Mouse (Mus musculus) stomach, embryonic 14.5 days (tissue): ENCODE data around the gene Sgsm1. TPM values are rescaled to one million over a fixed set of nuclear protein-coding genes. Genes with fewer than 3 reads are reported as not detected.
A peak's percentile ranks its signal among the peaks of the same experiment; 100 is the strongest.

Experiments
- ATAC-seq: fragments of 200-750 bp; cut with Nextera tagmentation; 2 replicates; pipeline ENCODE4 v1.8.0; 2017; ENCODE audit warnings: low read depth, moderate TSS enrichment; ENCODE audit not compliant: insufficient number of reproducible peaks, insufficient read depth, low FRiP score
- H3K27ac ChIP-seq: fragments of 300-500 bp; sonication (generic); 2 replicates; pipeline ENCODE4 v1.5.1; 2014; ENCODE audit warnings: mild to moderate bottlenecking, low read length, moderate library complexity, mixed read lengths
- H3K27me3 ChIP-seq: fragments of 300-500 bp; sonication (generic); 2 replicates; pipeline ENCODE4 v1.6.1; 2014; ENCODE audit warnings: low read length, control low read depth, mixed read lengths; ENCODE audit not compliant: control insufficient read depth, insufficient read depth
- H3K36me3 ChIP-seq: fragments of 300-500 bp; sonication (generic); 2 replicates; pipeline ENCODE4 v1.6.1; 2014; ENCODE audit warnings: mild to moderate bottlenecking, control low read depth, low read length, moderate library complexity, mixed read lengths; ENCODE audit not compliant: control insufficient read depth, insufficient read depth
- H3K4me1 ChIP-seq: fragments of 300-500 bp; sonication (generic); 2 replicates; pipeline ENCODE4 v1.6.1; 2014; ENCODE audit warnings: low read length, control low read depth, mixed read lengths; ENCODE audit not compliant: control insufficient read depth, insufficient read depth
- H3K4me2 ChIP-seq: fragments of 300-500 bp; sonication (generic); replicated peaks from 2 replicates; pipeline ENCODE4 v1.6.1; 2014; ENCODE audit warnings: low read depth, low read length, control low read depth
- H3K4me3 ChIP-seq: fragments of 300-500 bp; sonication (generic); 2 replicates; pipeline ENCODE4 v1.5.1; 2014; ENCODE audit warnings: low read depth, low read length, control low read depth
- H3K9ac ChIP-seq: fragments of 300-500 bp; sonication (generic); replicated peaks from 2 replicates; pipeline ENCODE4 v1.6.1; 2014; ENCODE audit warnings: low read depth, mild to moderate bottlenecking, control low read depth, low read length, moderate library complexity, mixed read lengths
- H3K9me3 ChIP-seq: fragments of 300-500 bp; sonication (generic); 2 replicates; pipeline ENCODE4 v1.6.1; 2016; ENCODE audit warnings: low read depth, low read length, control low read depth; ENCODE audit not compliant: control insufficient read depth
- WGBS: fragments of 180-500 bp; shearing (Covaris S2); extraction: QIAGEN DNeasy Blood & Tissue Kit; methylation state at CpG from one replicate; pipeline ENCODE4 v1.1.7; 2014; 5-methylcytosine and 5-hydroxymethylcytosine counted together
- polyA plus RNA-seq: library from polyadenylated mRNA; unstranded; fragments of >200 nt; fragmentation: Nextera tagmentation; extraction: Ambion mirVana; gene quantifications from 2 replicates; pipeline ENCODE4 v1.2.1, GENCODE M21; 2014

Gene Sgsm1
- polyA plus RNA-seq, 1 experiment from 2014 or later: 6.4 TPM

DNA sequence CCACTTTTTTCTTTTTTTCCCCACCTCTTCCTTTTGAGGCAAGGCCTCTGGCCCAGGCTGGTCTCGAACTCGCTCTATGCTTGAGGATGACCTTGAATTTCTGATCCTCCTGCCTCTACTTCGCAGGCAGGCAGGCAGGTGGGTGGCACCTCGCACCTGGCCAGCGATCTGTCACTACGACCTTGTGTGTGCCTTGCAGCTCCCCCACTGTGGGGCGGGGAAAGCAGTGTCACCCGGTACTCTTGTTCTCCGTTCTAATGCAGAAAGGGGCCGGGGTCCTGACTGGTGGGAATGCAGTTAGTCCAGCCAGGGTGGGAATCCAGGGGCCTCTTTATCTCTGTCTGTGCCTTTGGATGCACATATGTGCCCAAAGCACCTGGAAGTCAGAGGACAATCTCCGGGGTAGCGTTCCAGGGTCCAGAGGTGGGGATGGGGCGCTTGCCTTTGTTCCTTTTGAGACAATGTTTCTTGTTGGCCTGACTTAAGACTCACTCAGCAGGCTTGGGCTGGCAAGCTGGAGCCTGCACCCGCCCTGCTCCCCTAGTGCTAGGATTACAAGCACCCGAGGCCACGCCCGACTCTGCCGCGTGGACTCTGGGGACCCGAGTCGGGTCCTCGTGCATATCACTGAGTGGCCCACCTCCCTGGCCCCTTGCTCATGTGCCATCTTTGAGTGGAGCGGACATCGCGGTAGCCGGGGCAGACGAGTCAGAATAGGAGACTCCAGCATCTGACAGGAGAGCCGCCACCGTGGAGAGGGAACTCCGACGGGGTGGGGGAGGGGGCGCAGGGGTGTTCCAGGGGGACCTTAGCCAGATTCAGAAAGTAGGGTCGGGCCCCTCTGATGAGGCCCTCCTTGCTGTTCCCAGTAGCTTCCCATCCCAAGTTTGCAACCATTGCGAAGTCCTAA, 24.3 kb upstream of the Sgsm1 start:
- H3K4me3 ChIP-seq: peak overlapping the region; percentile 25
- H3K9ac ChIP-seq: no peak overlapping the region
- H3K9me3 ChIP-seq: no peaks in the 10 kb centered on the region; the same call in 1 of the 2 replicates
- no peaks in the 10 kb centered on the region for H3K36me3 ChIP-seq
- peak overlapping the region; percentile 39 for H3K4me2 ChIP-seq
- H3K27me3 ChIP-seq: peaks cover 37% of the 10 kb centered on the region
- 7% methylated on average over 34 of the region's 34 CpGs for WGBS
- ATAC-seq: 0 out of 2 replicates have a peak, but pooled peaks have one; percentile 14
- peaks cover 9% of the 10 kb centered on the region; the same call in 1 of the 2 replicates for H3K4me1 ChIP-seq
- no peak overlapping the region for H3K27ac ChIP-seq

DNA sequence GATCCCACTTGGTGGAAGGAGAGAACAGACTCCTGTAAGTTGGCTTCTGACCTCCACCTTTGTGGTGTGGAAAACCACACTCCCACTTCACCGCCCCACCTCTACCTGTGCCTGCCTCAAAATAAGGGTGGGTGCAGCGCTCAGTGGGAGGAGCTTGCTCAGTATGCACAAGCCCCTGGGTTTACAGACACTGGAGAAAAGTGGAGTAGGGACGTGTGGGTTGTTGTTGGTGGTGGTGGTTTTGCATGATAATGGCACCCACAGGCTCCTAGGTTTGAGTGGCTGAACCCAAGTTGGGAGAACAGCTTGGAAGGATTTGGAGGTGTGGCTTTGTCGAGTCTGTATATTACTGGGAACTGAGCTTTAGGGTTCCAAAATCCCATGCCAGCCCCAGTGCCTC, 22.3 kb upstream of the Sgsm1 start:
- WGBS: 61% methylated on average over 4 of the region's 4 CpGs
- peaks cover 9% of the 10 kb centered on the region; the same call in 1 of the 2 replicates for H3K4me1 ChIP-seq
- no peak for ATAC-seq
- H3K4me2 ChIP-seq: no peak overlapping the region
- no peaks in the 10 kb centered on the region for H3K36me3 ChIP-seq
- peaks cover 37% of the 10 kb centered on the region for H3K27me3 ChIP-seq
- no peak overlapping the region for H3K4me3 ChIP-seq
- peaks cover 6% of the 10 kb centered on the region; the same call in 1 of the 2 replicates for H3K9me3 ChIP-seq
- H3K9ac ChIP-seq: no peak overlapping the region
- H3K27ac ChIP-seq: no peak overlapping the region

DNA sequence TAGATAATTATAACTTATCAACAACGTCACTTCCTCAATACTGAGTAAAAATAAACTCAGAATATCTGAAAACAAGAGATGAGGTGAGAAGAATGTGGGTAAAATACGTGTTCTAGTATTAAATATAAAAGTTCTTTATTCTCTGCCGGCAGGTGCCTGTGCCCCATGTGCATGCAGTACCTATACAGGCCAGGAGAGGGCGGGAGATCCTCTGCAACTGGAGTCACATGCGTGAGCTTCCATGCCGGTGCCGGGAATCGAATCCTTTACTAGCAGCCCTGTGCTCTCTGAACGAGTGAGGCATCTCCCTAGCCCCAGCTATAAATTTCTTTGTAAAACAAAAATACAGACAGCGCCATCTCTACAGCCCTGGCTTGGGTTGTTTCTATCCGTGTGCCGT, 21.7 kb upstream of the Sgsm1 start:
- Histone ChIP-seq H3K9ac (no peak overlapping the region), H3K27me3 (peaks cover 33% of the 10 kb centered on the region), H3K9me3 (peaks cover 6% of the 10 kb centered on the region; the same call in 1 of the 2 replicates), H3K36me3 (no peaks in the 10 kb centered on the region), H3K4me2 (no peak overlapping the region), H3K4me1 (peaks cover 9% of the 10 kb centered on the region; the same call in 1 of the 2 replicates), H3K27ac (no peak overlapping the region), H3K4me3 (no peak overlapping the region)
- no peak for ATAC-seq
- 34% methylated on average over 12 of the region's 12 CpGs for WGBS

DNA sequence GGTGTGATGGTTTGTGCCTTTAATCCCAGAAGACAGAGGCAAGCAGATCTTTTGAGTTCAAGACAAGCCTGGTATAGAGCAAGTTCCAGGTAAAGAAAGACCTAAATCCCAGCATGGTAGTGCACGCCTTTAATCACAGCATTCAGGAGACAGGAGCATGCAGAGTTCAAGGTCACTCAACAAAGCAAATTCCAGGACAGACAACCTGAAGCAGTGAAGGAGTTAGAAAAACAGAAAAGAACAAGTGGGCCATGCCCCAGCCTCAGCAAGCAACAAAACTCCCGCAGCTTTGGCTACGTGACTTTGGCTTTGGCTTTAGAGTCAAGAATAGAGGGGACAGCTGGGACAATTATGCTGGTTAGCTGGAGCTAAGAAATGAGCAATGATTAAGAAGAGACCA, 19.6 kb upstream of the Sgsm1 start:
- peaks cover 6% of the 10 kb centered on the region; the same call in 1 of the 2 replicates for H3K9me3 ChIP-seq
- no peaks in the 10 kb centered on the region for H3K36me3 ChIP-seq
- H3K4me2 ChIP-seq: no peak overlapping the region
- no peak overlapping the region for H3K9ac ChIP-seq
- H3K27me3 ChIP-seq: peaks cover 16% of the 10 kb centered on the region
- 78% methylated on average over 3 of the region's 3 CpGs for WGBS
- H3K4me1 ChIP-seq: no peaks in the 10 kb centered on the region
- H3K27ac ChIP-seq: no peak overlapping the region
- H3K4me3 ChIP-seq: no peak overlapping the region
- no peak for ATAC-seq

DNA sequence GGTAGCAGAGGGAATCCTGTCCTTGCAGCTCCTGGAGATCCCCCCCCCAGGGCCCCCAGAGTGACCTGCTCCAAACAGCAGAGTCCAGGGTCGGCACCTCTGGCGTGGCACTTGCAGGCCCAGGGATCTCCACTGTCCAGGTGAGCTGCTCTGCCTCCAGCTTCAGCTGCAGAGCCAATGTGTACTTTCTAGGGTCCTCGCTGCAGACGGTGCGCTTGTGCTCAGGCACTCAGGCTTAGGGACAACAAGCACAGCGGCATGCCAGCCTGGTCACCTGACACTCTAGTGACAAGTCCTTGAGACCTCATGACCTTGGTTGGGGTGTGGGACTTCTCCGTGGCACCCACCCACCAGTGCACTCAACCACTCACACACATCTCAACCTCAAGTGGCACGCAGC, 18.9 kb upstream of the Sgsm1 start:
- H3K9me3 ChIP-seq: peaks cover 6% of the 10 kb centered on the region; the same call in 1 of the 2 replicates
- H3K27me3 ChIP-seq: peaks cover 12% of the 10 kb centered on the region
- H3K36me3 ChIP-seq: no peaks in the 10 kb centered on the region
- H3K4me2 ChIP-seq: no peak overlapping the region
- no peak overlapping the region for H3K27ac ChIP-seq
- H3K4me3 ChIP-seq: no peak overlapping the region
- H3K9ac ChIP-seq: no peak overlapping the region
- H3K4me1 ChIP-seq: no peaks in the 10 kb centered on the region
- ATAC-seq: no peak
- WGBS: 81% methylated on average over 8 of the region's 8 CpGs

DNA sequence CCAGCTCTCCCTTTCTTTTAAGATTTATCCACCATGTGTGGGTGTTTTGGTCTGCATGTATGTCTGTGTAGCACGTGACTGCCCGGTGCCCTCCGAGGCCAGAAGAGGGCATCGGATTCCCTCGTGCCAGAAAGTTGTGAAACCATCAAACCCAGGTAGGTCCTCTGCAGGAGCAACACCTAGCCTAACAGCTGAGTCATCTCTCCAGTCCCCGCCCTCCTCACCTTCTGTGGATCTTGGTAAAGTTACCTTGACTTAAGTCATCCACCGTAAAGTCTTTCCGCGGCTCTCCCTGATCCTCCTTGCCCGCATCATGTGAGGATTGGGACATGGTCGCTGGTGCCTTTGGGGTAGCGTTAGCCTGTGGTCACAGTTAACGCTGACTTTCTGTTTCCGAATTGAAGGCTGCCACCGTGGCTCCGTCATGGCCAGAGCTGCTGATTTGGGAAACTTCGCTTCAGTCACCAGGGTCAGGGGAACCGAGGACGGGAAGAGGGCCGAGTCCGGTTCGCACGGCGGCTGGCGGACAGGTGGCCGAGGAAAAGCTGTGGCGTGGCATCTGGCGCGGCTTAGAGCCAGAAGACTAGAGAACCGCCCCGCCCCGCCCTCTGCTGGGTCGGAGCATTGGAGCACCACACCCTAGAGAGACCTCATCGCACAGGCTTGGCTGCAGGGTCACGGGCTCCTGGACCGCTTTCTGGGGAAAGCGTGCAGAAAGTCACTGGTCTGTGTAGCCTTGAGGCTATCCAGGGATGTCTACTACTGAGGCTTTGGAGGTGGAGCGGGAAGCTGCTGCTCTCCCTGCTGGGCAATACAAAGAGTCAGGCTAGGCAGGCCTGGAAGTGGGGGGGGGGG, 13.4 kb upstream of the Sgsm1 start:
- peaks cover 6% of the 10 kb centered on the region; the same call in 1 of the 2 replicates for H3K9me3 ChIP-seq
- ATAC-seq: no peak; the same call in 1 of the 2 replicates
- H3K36me3 ChIP-seq: no peaks in the 10 kb centered on the region
- H3K27ac ChIP-seq: no peak overlapping the region
- peaks cover 4% of the 10 kb centered on the region for H3K27me3 ChIP-seq
- 4% methylated on average over 38 of the region's 38 CpGs for WGBS
- peak overlapping the region; percentile 16; the same call in 1 of the 2 replicates for H3K4me3 ChIP-seq
- peak overlapping the region; percentile 49 for H3K4me2 ChIP-seq
- no peak overlapping the region for H3K9ac ChIP-seq
- H3K4me1 ChIP-seq: no peaks in the 10 kb centered on the region

DNA sequence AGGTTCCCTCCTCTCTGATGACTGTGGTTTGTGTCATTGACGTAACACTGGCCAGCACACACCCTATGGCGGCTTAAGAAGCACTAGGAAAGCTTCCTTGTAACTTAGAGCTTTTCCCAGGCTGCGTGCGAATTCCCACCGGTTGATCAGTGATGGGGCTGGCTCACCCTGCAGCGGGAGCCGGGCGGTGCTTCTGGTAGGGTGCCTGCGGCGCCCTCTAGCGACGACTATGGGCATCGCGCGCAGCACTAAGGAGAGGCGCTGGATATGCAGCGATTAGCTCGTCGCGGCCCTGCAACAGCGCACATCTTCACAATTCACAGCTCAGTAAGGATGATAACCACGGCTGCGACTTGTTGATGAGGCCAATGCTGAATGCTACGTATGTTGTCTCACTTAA, 3.4 kb upstream of the Sgsm1 start:
- Histone ChIP-seq H3K9me3 (no peaks in the 10 kb centered on the region), H3K4me3 (no peak overlapping the region), H3K9ac (no peak overlapping the region), H3K27ac (no peak overlapping the region), H3K27me3 (no peaks in the 10 kb centered on the region), H3K4me2 (no peak overlapping the region), H3K4me1 (0 out of 2 replicates have a peak, but pooled peaks cover 5% of the 10 kb centered on the region), H3K36me3 (no peaks in the 10 kb centered on the region)
- ATAC-seq: no peak
- 1% methylated on average over 24 of the region's 24 CpGs for WGBS
